Mouse (Mus musculus): ENCODE data around the gene Phf23.
A peak's percentile ranks its signal among the peaks of the same experiment; 100 is the strongest.
"Not testable (repeated sequence)": the region's sequence is repeated elsewhere in the genome, so short reads cannot be mapped to it uniquely, and the experiment has no call there.

Gene Phf23

DNA sequence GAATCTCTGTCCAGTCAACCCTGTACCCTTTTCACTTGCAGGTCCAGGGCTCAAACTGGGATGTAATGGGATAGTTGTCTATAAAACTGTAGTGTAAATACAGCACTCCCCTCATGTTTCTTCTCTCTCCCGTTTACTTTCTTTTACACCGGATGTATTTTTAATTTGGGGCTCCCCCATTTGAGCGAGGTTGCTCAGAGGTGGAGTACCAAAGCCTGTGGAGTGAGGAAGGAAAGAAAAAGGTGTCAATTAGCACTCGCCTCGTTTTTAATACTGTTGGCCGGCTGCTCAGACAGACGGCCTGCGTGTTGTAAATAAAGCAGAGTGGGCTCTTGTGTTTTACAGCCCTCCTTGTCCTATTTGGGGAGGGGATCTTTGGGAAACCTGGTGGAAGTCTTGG, 4.1 kb downstream of the Phf23 start:
- DNase-seq (ENCODE audit: low spot score in 2 of 2) = no peak

DNA sequence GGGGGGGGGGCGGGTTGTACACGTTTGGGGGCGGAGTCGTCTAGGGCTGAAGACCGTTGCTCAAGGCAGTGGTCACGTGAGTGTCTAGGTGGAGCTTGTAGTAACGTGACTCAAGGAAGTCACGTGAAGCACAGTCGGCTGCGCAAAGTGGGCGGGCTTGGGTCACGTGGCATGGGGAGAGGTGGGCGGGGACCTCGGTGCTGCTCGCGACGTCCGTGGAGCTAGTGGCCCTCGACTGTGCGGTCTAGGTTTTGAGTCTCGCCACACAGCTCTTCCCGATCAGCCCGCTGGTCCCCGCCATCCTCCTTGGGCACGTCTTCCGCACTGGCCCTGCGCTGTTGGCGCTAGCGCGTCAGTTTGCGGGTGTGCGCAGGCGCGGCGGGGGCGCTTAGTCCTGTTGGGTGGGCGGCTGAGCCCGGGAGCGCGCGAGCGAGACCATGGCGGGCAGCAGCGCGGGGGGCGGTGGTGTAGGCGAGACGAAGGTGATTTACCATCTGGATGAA, 4.9 kb downstream of the Phf23 start, which contains the start of gene Dvl2:
Gene Dvl2, plus strand, starts transcription at position 200 of the 503 bp plus-strand sequence.
- peak; percentile 70 to 78 for DNase-seq (ENCODE audit: low spot score in 2 of 2)

DNA sequence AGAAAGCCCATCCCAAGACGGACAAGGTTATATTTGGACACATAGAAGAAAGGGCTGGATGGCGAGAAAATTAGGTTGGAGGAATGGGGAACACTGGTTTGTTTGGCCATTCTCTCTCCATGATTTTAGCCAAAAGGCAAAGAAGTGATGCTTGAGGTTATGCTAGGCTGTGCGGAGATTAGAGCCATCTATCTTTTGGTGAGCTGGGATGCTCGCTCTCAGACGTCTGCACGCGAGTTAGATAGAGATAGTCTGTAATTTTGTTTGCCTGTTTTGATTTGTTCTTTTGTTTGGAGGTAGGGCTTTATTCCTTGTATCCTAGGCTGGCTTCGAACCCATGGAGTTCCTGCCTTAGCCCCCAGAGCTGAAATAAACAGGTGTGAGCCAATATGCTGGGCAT, 5.6 kb downstream of the Phf23 start:
- DNase-seq (ENCODE audit: low spot score in 2 of 2) = no peak

- no peak for DNase-seq (ENCODE audit: low spot score in 2 of 2)
These were observed 6.3 kb downstream of the Phf23 start for GRCm38 (mm10) chr11:70001865-70002264.

- DNase-seq (ENCODE audit: low spot score in 2 of 2) = no peak
These were observed 6.9 kb downstream of the Phf23 start for GRCm38 (mm10) chr11:70002471-70002870.

DNA sequence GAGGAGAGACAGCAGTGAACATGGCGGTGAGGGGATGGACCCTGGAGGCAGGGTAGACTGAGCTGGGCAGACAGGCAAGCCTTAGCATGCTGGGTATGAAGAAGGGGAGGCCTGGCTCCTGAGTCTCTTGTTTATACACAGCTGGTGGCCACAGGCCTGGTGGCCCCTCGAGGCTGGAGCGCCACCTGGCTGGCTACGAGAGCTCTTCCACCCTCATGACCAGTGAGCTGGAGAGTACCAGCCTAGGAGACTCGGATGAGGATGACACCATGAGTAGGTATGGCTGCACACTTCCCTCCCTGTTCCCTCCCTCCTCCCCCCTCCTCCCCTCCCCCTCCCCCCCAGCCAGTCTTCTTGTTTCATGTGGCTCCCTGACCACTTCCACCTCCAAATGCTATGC, 9.9 kb downstream of the Phf23 start:
- no peak for DNase-seq (ENCODE audit: low spot score in 2 of 2)

- no peak for DNase-seq (ENCODE audit: low spot score in 2 of 2)
These were observed 14.5 kb downstream of the Phf23 start for GRCm38 (mm10) chr11:70010033-70010432.

GRCm38 (mm10) chr11:70010548-70010947, 15.0 kb downstream of the Phf23 start:
- DNase-seq (ENCODE audit: low spot score in 2 of 2) = no peak

DNA sequence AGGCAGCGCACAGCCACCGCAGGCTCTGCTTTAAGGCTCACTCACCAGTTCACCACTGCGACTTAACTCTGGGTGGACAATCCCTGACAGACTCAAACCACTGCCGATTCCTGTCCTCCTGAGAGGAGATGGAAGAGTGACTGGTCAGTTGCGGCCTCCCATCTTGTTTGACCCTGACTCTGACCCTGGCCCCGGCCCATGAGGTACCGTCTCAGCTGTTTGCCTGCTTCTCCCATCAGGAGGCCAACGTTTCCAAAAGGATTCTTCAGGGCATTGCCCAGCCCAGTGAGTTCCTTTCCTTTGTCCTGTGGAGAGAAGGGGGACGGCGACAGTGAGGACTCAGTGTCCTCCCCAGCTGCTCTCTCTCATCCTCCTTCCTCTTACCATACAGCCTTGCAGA, 15.4 kb downstream of the Phf23 start:
- DNase-seq (ENCODE audit: low spot score in 2 of 2) = no peak

DNA sequence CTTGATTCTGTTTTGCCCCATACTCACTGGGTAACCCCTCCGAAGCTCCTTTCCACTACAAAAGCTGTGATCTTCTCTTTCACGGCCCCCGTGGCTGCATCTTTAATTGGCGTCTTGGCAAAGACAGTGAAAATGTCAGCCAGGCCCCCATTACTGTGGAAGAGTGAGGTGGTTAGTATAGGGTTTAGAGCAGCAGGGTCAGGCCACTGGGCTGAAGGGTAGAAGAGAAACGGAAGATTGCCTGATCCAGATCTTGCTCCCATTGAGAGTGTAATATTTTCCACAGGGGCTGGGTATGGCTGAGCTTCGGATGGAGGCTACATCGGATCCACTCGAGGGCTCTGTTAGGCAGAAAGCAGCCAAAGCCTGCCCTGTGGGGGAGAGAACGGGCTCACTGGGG, 17.4 kb downstream of the Phf23 start:
- DNase-seq (ENCODE audit: low spot score in 2 of 2) = no peak

DNA sequence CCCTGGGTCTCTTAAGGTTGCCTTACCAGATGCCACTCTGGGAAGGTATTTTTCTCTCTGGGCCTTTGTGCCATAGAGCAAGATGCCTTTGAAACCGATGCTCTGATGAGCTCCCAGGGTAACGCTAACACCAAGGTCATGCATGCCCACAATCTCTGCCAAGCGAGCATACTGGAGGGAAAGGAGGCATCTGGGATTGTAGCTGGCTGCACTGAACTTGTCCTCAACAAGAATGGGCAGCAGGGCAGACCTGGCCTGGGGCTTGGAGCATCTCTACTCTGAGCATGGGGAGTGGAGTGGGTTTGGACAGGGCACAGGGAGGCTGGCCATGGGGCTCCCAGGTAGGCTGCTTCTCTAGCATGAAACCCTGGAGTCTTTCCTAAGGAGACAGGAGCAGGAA, 17.8 kb downstream of the Phf23 start:
- no peak for DNase-seq (ENCODE audit: low spot score in 2 of 2)

DNA sequence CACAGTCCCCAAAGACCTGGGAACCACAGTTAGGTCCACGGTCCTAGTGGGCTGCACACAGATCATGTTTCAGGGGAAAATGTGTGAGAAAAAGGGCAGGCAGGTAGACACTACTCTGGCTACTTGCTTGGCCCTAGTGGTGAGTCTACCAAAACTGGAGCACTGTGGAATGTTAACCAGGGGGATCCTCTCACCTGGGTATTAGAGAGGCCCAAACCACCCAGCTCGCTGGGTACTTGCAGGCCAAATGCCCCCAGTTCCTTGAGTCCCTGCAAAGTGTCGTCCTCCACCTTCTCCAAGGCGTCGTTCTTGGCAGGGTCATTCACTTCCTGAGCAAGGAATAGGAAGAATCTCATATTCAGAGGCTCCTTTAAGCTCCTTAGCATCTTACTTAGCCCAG, 18.5 kb downstream of the Phf23 start:
- no peak for DNase-seq (ENCODE audit: low spot score in 2 of 2)

DNA sequence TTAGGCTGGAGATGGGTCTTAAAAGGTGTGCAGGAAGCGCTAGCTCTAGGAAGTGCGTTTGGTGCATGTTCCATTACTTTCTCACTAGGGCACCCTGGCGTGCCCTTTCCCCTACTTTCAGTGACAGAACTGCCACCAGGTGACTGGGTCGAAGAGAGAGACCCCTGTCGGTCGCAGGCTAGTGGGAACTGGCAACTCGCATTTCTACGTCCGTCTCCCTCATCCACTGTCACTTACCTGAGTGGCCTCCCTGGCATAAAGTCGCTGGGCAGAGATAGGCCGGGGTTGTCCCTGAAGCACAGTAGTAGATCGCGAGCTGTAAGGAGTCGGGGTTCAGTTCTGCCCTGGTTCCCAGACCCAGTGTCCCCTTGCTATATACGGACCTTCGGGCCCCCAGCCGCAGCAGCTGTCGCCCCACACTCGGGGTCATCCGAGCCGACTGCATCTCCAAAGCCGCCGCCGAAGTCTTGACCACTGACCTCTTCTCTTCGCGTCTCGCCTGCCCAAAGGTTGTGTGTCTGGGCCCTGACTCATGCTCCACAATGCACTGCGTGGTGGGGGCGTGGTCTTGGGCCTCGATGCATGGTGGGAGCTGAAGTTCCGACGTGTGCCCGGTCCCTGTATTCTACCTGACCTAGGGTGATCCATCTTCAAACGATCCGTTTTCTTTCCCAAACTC, 19.4 kb downstream of the Phf23 start, which contains the start of gene Acadvl:
Gene Acadvl, minus strand, starts transcription at position 532 of the 679 bp plus-strand sequence.
- peak; percentile 64 to 76 for DNase-seq (ENCODE audit: low spot score in 2 of 2)

GRCm38 (mm10) chr11:70015677-70016076, 20.1 kb downstream of the Phf23 start:
- no peak for DNase-seq (ENCODE audit: low spot score in 2 of 2)

GRCm38 (mm10) chr11:70016177-70016576, 20.6 kb downstream of the Phf23 start:
- not testable (repeated sequence) for DNase-seq (ENCODE audit: low spot score in 2 of 2)

DNA sequence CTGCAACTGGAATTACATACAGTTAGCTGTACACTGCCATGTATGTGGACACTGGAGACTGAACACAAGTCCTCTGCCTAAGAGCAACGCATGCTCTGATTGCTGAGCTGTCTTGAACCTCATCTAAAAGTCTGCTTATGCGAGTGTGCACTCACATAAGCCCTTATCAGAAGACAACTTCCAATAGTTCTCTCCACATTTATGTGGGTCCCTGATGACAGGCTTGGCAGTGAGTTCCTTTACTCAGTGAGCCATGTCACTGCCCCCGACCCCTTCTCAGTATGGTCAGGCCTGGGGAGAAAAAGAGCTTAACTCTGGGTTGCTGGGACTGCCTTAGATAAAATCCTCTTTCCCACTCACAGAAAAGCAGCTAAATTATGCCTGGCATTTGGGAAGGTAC, 21.1 kb downstream of the Phf23 start, which contains the start of gene Dlg4:
Gene Dlg4, plus strand, starts transcription at position 274 of the 400 bp plus-strand sequence.
- DNase-seq (ENCODE audit: low spot score in 2 of 2) = no peak

- DNase-seq (ENCODE audit: low spot score in 2 of 2) = no peak
These were observed 21.7 kb downstream of the Phf23 start for GRCm38 (mm10) chr11:70017199-70017767.

DNA sequence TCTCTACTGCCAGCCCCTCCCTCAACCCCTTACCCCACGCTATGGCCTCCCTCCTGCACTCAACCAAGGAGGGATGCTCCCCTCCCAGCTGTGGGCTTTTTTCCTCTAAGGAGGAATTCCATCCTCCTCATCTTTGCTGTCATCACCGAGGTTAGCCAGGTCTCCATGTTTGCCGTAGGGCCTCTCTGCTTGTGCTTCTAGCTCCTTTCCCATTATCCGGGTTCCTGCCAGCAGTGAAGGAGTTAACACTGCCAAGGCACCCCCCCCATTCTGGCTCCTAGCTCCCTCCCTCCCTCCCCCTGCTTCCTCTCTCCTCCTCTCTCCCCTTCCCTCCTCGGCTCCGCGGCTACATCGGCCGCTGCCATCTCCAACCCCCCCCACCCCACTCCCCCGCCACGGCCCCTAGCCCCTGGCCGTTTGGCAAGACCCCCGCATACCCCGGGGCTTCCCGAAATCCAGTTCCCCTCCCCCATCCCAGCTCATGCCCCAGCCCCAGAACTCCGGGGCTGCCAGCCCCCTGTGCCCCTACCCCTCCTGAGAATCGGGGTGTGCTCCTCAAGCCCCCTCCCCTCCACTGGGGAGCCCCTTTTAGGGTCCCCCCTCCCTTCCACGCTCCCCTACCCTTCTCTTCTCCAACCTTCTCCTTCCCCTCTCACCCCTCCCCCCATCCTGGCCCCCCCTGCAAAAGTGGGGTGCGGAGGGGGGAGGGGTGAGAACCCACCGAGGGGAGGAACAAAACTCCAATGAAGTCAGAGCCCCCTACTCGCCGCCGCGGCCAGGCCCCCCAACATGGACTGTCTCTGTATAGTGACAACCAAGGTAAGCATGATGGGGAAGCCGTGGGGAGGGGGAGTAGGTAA, 22.8 kb downstream of the Phf23 start:
- peak in 1 of 2 experiments; percentile 48 for DNase-seq (ENCODE audit: low spot score in 2 of 2)

DNA sequence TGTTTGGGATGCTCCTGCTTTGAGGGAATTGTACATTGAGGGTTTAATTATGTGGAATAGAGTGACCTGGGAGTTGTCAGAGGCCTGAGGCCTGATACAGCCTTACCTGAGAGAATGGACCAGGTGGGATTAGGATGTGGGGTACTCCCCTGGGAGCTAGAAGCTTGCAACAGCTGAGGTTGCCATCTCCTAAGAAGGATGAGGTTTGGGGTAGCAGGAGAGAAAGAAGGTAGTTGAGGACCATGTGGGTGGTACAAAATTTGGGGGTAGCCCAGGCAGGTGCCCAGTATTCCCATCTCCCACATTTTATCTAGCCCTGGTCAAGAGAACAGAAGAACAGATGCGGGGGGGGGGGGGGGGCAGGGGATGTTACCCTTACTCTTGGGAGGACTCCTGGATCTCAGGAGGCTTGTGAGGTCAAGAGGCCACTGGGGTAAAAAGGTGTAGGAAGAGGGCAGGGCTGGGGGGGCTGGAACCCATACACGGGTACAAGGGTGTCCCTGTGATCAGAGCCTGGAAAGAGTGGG, 24.0 kb downstream of the Phf23 start:
- no peak for DNase-seq (ENCODE audit: low spot score in 2 of 2)

DNA sequence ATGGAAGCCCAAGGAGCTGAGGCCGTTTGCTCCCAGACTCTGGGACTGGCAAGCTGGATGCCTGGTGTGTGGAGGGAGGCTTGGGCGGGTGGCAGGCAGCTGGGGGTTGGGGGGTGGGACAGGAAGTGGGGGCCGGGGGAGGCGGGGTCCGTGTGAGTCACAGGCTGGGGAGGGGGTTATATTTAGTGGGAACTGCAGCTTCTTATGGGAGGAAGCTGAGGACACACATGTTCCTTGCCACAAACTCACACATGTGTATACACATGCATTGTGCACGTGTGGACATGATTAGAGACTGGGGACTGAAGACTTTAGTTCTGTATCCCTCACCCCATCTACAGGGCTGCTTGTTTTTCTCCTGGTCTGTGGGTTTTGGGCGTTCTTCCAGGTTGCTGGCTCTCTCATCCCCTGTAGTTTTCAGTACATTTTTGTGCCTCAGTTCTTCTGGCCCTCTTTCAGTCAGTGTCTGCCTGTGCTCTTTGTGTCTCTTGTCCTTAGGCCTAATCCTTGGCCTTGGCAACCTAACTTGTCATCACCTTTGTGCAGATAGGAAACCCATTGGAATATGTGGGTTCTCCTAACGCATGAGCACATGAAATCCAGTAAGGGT, 24.6 kb downstream of the Phf23 start:
- no peak for DNase-seq (ENCODE audit: low spot score in 2 of 2)

GRCm38 (mm10) chr11:70020731-70021263, 25.2 kb downstream of the Phf23 start:
- DNase-seq (ENCODE audit: low spot score in 2 of 2) = peak; percentile 46 to 54

Measured in frontal cortex, postnatal 25 days (tissue).